Mouse (Mus musculus): ENCODE measurements around the gene Vmn1r205.
"Not testable (repeated sequence)": the region's sequence is repeated elsewhere in the genome, so short reads cannot be mapped to it uniquely, and the experiment has no call there.

GRCm38 (mm10) chr13:22552898-22553297 lies 39.9 kb downstream of the Vmn1r205 start, which contains the start of gene Vmn1r204:
- not testable (repeated sequence) for TF ChIP-seq EP300 (IDR thresholded peaks at IDR 0.05; ENCODE audit: low read length); CHD2 (IDR thresholded peaks at IDR 0.05; ENCODE audit: low read length); TBP (conservative IDR thresholded peaks at IDR 0.05; ENCODE audit: low read depth, low read length); MAX (IDR thresholded peaks at IDR 0.05; ENCODE audit: low read length); POLR2AphosphoS2 (IDR thresholded peaks at IDR 0.05; ENCODE audit: low read depth, low read length); ELF1 (IDR thresholded peaks at IDR 0.05; ENCODE audit: low read depth, low read length); ZNF384 (IDR thresholded peaks at IDR 0.05; ENCODE audit: low read depth, low read length); KAT2A (IDR thresholded peaks at IDR 0.05; ENCODE audit: insufficient replicate concordance, low read length); HCFC1 (IDR thresholded peaks at IDR 0.05; ENCODE audit: low read depth, low read length); MAZ (IDR thresholded peaks at IDR 0.05; ENCODE audit: low read depth, low read length); POLR2A (IDR thresholded peaks at IDR 0.05; ENCODE audit: low read depth, low read length); CTCF (conservative IDR thresholded peaks at IDR 0.05 in 1 of 2, IDR thresholded peaks at IDR 0.05 in 1 of 2; ENCODE audit: low read depth in 2 of 2, low read length in 2 of 2)

All from CH12.LX (cell line).